26 mouse cellular contexts compared by ENCODE assay signal in the genomic region with DNA sequence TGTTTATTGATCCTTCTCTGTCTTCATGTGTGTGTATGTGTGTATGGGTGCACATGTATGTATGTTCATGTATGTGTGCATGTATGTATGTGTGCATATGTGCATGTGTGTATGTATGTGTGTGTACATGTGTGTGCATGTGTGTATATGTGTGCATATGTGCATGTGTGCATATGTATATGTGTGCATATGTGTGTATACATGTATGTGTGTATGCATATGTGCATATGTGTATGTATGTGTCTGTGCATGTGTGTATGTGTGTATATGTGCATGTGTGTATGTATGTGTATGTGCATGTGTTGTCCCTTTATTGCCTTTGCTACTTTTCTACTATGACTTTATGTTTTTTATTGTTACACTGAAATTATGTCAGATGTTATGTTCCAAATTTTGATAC. TPM values are rescaled to one million over a fixed set of nuclear protein-coding genes. Genes with fewer than 3 reads are reported as not detected.
"Had no signal": no experiment of that assay in that cellular context is flagged by ENCODE, and none has a peak within 500 bp of the region (broad histone marks: within the 10 kb centered on the region; RNA-seq: fewer than 3 reads in every experiment).

No protein-coding gene starts in this region.

- ATAC-seq: lung, postnatal 0 days; midbrain, embryonic 13.5 days; midbrain, embryonic 15.5 days had no signal

- H3K4me1 ChIP-seq: limb, embryonic 15.5 days; lung, embryonic 15.5 days; midbrain, embryonic 13.5 days; midbrain, embryonic 15.5 days; neural tube, embryonic 12.5 days had no signal

- H3K9ac ChIP-seq: limb, embryonic 15.5 days; lung, embryonic 15.5 days; midbrain, embryonic 13.5 days; midbrain, embryonic 15.5 days; neural tube, embryonic 12.5 days had no signal

- H3K4me3 ChIP-seq: limb, embryonic 15.5 days; lung, embryonic 15.5 days; midbrain, embryonic 13.5 days; midbrain, embryonic 15.5 days; neural tube, embryonic 12.5 days had no signal

- H3K27ac ChIP-seq: limb, embryonic 15.5 days; lung, embryonic 15.5 days; macrophage; midbrain, embryonic 13.5 days; midbrain, embryonic 15.5 days; neural tube, embryonic 12.5 days had no signal

- H3K9me3 ChIP-seq: limb, embryonic 15.5 days; lung, embryonic 15.5 days; midbrain, embryonic 15.5 days; neural tube, embryonic 12.5 days had no signal

- H3K27me3 ChIP-seq: limb, embryonic 15.5 days; lung, embryonic 15.5 days; midbrain, embryonic 13.5 days; midbrain, embryonic 15.5 days; neural tube, embryonic 12.5 days had no signal

- DNase-seq: lung, adult 2 months; lung, postnatal 14 days; lung, postnatal 36 days; right cerebral cortex, postnatal 14 days; spleen, adult 18-20 months; thymus, adult 18-20 months; thymus, postnatal 25 days; thymus, postnatal 4 days had no signal

- H3K36me3 ChIP-seq: limb, embryonic 15.5 days; lung, embryonic 15.5 days; midbrain, embryonic 13.5 days; midbrain, embryonic 15.5 days; neural tube, embryonic 12.5 days had no signal

- H3K4me2 ChIP-seq: limb, embryonic 15.5 days; lung, embryonic 15.5 days; midbrain, embryonic 11.5 days; midbrain, embryonic 13.5 days; midbrain, embryonic 15.5 days; neural tube, embryonic 12.5 days had no signal

RNA-seq across cellular contexts. Expression of a gene that starts 2.9 kb away (rescaled TPM):
- total RNA-seq: megakaryocyte progenitor cell, adult 5-6 weeks; midbrain, postnatal 0 days; monocyte, adult 5-6 weeks; neutrophil, adult 5-6 weeks had no signal
- polyA plus RNA-seq: limb, embryonic 15.5 days; liver, embryonic 16.5 days; lung, adult 2 months; lung, embryonic 15.5 days; lung, postnatal 0 days; macrophage; midbrain, embryonic 11.5 days; midbrain, embryonic 13.5 days; midbrain, embryonic 15.5 days; midbrain, postnatal 0 days; neural tube, embryonic 12.5 days; neural tube, embryonic 14.5 days; stomach, embryonic 14.5 days; stomach, embryonic 16.5 days; thymus, postnatal 0 days; urinary bladder, adult 2 months had no signal
